Mouse (Mus musculus): ENCODE data around the gene Camta1.

GRCm38 (mm10) chr4:150966556-150966955 is 895.1 kb downstream of the Camta1 start:
- TF ChIP-seq MAFK (IDR thresholded peaks at IDR 0.05; ENCODE audit: insufficient read depth, low read depth, low read length) (no peak), CHD2 (IDR thresholded peaks at IDR 0.05; ENCODE audit: low read depth, low read length) (no peak), HCFC1 (IDR thresholded peaks at IDR 0.05; ENCODE audit: borderline replicate concordance, insufficient read depth, low read length) (no peak), ZC3H11A (IDR thresholded peaks at IDR 0.05; ENCODE audit: borderline replicate concordance, low read depth, low read length) (peak; percentile 30; the same call in 1 of the 2 replicates), ZNF384 (IDR thresholded peaks at IDR 0.05; ENCODE audit: low read depth, low read length) (no peak)

Measured in ES-E14 (cell line).